Mouse (Mus musculus): ENCODE results near the gene Atp2b2.

DNA sequence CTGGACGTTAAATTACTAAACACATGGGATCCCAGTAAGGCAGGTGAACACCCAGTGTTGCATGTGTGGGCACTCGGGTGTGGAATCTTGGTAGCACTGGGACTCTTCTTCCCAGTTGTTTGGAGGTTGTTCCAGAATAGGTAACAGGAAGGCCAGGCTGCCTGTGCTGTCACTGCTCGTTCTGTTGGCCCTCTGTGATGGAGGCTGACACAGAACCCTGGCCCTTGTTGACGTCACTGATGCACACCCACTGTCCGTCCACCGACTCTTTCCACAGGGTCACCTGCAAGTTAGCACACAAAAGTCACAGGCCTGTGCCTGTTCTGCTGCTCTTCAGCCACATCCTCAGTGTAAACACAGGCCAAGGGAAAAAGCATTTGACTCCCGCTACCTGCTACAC is 314.2 kb downstream of the Atp2b2 start:
- TF ChIP-seq POLR2A (IDR thresholded peaks at IDR 0.05; ENCODE audit: extremely low read depth, insufficient read depth, low read length) (no peak), CTCF (IDR thresholded peaks at IDR 0.05; ENCODE audit: low read depth, low read length) (no peak)
